Mouse (Mus musculus) right cerebral cortex, adult 2 months (tissue): ENCODE results near the gene Chst2.

Source experiments
- DNase-seq, 2 experiments: peaks; one replicate each; pipeline ENCODE4 v3.0.0; 2021 to 2022; ENCODE audit warnings: low spot score in 2 of 2

Chst2 gene

DNA sequence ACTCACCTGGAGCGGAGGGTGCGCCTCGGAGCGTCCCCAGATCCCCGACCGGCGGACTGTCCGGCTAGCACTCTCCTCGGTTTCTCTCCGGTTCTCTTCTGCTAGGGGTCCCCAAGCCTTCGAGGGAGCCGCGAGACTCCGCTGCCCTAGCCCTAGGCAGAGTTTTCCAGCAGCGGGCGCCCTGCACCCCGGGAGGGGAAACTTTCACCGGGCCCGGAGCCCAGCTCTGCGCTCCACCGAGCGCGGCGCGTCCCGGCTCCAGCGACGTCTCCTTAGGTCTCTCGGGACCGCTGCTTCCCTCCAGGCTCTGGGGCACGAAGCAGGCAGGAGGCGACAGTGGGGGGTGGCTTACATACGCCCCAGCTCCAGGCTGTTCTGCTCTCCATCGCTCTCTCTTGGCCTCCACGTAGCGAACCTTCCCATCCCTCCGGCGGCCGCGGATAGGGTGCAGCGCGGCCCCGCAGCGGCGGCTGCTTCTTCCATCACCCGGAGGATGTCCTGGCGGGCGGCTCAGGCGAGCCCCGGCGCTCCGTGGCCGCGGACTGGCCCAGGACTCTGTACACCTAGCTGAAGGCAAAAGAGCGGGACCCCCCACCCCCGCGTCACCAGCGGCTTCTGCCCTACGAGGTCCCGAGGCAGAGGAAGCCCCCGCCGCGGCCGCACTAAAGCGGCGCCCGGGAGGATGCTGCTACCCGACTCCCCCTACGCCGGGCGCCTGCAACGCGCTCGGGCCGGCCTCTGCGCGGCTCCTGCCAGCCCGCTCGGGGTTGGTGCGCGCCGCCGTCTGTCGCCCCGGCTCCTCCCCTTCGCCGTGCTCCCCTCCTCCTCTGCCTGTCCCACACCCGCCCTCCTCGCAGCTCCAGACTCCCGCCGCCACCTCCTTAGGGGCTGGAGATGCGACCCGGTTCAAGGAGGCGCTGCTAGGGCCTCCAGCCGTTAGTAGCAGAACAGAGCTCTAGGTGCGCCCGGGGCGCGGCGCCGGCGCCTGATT is at the start of gene Chst2:
Chst2 (minus strand) TSS at position 152 of the 991 bp plus-strand sequence.
- peak; percentile 85 to 87 for DNase-seq

DNA sequence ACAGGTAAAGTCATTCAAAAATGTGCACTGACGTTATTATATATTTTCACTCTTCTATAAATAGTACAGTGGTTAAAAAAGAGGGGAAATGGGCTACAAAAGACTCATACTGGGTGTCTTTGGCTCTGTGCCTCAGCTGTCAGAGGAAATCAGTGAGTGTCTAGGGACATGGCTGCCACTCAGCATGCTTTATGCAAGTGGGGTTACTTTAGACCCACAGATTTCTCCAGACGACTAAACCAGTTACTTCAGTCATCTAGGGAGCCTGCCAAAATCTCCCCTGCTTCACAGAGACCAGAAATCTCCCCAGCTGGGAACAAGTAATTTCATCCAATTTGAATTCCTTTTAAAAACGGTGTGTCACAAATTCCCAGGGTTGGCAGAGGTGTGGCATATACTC is 45.4 kb upstream of the Chst2 start:
- no peak for DNase-seq

DNA sequence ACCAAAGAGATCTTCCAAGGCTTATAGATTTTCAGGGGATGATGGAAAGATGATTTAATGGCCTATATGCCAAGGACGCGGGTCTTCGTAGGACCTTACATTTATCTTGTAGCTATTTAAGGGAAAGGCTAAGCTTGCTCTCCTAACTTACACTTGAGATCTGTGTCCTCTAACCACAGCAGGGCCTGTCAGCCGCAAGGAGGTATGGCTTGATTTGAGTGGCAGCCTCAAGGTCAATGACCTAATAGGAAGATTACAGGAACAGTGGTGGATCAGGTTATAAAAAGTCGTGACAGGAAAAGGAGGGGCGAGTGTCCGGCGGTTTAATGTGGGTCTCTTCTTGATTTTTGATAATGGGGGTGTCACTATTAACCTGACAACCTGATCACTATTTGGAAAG is 44.1 kb upstream of the Chst2 start:
- no peak for DNase-seq

DNA sequence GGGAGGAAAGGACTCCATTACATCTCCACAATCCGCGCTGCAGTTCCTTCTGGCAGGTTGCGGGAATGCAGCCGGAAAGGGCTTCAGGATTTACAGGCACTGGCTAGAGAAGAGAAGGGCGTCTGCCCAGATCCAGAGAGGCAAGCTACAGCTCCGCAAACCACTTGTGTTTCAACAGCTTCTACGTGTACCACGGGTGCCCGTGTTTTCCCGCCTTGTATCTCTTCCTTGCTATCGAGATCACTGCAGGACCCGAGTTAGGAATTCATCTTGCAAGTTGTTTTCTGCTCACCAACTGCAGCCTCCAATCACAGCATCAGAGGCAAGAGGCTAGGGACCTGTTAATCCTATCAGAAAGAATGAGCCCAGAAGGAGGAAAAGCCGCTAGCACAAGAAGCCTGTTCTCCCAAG is 35.8 kb upstream of the Chst2 start:
- DNase-seq, result peak; percentile 44 to 60

DNA sequence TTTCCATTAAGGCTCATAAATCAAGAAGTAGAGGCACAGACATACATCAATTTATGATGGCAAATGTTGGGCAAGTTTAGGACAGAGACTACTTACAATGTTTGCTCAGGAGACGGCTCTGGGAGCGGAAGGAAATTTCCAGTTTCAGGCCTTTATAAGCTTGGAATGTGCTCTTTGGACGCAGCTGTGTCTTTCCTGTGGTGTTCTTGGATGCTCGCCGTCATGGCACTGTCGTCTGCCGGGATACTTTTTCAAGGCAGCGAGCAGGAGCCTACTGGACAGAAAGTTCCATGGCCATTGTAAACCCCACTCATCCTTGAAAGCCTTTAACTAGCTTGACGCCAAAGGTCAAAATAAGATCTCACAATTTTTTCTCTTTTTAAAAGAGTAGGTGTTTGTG is 31.4 kb upstream of the Chst2 start:
- no peak for DNase-seq

DNA sequence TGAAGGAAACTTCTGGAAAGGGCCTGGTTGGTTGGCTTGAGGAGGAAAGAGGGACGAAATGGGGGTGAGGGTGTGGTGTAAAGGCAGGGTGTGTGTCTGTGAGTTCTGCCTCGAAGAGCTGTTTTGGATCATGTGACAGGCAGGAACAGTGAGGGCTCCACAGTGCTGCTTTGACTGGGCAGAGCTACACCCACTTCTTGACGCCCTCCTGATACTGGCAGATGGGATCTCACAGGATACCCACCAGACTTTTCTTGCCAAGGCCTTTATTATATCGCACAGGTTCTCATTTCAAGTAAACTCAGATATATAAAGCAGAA is 29.7 kb upstream of the Chst2 start:
- no peak for DNase-seq

DNA sequence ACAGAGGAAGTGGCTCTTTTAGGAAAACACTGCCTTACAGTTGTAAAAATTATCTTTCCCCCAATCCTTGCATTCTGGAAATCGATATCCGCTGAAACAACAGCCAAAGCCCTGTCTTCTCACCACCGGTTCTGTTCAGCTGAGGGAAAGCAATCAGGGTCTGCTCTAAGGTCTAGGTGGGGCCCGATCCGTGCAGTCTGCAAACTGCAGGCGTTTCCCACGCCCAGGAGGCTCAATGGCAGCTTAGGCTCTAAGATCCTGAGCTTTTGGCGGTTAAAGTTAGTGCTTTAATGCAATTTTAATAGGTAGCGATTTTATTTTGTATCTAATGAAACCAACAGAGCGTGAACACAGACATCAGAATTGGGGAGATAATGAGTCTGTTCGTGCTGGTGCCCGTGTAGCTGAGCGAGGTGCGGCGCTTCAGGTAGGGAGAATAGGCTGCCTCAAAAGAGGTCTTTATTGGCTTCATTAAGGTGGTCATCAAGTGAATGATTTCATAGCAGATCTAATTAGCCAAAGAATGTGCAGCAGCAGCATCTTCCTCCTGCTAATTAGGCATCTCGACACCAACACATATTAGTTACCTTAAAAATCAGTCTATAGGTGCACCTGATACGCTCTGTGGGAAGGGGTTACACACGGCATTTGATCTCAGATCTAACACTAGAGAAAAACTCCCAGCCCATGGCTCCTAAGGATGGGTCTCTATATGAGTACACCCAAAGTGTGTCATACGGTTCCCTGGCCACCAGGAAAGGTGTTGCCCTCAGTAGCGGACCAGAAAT is 29.2 kb upstream of the Chst2 start:
- DNase-seq, result no peak

DNA sequence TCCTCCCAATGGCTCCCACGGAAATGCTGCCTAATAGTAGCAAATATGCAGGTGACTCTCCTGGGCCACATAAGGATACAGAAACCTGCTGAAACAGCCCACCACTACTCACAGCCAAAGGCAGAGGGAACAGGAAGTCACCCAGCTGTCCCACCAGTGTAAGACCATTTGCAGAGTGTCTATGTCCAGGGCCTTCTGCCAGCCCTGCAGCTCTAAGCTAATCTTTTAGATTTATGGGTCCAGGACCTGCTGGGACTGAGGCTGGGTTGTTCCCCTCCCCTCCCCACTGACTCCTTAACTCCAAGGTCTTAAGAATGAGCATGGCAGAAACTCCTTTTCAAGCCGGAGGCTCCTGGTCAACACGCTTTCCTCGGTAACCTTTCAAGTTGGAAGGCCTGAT is 21.8 kb upstream of the Chst2 start:
- DNase-seq, result no peak

DNA sequence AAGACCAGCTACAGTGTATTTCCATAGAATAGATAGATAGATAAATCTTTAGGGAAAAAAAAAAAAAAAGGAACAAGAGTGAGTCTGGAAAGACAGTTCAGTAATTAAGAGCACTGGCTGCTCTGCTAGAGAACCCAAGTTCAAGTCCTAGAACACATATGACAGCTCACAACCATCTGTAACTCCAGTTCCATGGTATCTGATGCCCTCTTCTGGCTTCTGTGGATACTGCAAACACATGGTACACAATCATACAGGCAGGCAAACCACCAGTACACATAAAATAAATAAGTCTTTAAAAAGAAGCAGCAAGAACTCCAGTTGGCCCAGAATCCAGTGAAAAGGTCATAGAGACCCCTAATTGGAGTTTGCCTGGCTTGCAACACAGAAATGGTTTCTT is 7.4 kb upstream of the Chst2 start:
- DNase-seq, result no peak

DNA sequence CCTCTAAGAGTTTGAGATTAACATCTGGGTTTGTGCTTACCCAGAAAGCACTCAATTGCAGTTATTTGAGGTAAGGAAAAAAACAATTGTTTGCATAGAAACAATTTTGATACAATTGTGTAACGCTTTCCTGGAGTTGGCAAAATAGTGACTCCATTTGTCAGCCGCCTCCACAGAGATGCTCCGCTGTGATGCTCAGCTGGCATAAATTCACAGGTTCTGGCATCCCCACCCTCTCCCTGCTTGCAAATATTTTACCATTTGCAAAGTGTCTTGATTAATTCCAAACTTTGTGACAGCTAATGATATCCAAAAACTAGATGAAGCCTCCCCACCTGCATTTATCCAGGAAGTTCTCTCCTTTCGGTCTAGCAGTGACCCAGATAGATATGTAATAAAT is 5.5 kb upstream of the Chst2 start:
- DNase-seq, result peak in 1 of 2 experiments; percentile 30

DNA sequence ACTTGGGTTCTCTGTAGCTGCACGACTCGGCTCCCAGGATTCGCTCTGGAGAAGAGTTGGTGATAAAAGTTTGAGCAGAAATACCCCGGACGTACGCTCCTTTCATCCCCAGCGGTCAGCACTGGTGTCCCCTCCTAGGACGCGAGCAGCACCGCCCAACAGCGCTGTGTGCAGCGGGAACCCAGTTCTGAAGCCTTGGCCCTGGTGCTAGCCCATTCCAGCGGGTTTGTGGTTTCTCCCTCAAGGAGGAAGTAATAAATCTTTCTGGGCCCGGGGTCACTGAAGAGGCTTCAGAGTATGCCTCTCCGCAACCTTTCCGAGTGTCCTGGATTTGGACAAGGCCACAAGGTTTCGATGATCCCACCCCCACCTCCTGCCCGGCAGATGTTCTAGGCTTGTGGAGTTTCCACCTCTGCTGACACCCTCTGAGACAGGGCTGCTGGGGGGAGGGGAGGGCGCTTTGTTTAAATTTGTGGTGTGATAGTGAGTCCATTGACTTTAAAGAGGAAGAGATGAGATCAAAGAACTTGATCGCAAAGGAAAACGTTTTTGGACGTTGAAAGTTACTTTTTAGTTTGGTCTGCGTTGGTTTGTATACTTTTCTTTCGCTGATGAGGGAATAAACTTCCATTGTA is 1.2 kb upstream of the Chst2 start:
- no peak for DNase-seq

DNA sequence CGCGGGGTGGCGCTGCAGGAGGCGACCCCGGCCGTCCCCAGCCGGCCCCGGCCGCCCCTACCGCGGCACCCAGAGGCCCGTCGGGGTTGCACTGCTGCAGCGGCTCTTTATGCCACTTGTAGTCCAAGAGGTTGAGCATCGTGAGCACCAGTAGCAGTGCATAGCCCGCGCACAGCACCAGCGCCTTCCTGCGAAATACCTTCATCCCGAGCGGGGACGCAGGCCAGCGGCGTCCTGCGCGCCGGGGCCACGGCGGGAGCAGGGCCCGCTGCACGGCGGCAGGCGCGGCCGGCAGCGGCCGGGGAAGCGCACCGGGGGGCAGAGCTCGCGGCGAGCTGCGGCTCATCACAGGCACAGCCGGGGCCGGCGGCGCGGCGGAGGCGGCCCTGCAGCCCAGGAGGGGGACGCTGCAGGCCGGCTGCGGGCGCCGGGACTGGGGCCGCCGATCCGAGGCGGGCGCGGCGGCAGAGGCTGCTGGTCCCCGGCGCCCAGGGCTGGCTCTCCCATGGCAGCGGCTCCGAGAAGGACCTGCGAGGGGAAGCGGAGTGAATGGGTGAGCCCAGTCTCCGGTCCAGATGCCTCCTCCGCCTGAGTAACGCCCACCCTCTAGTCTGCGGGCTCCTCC is 464 bp downstream of the Chst2 start:
- DNase-seq, result peak; percentile 30 to 44

DNA sequence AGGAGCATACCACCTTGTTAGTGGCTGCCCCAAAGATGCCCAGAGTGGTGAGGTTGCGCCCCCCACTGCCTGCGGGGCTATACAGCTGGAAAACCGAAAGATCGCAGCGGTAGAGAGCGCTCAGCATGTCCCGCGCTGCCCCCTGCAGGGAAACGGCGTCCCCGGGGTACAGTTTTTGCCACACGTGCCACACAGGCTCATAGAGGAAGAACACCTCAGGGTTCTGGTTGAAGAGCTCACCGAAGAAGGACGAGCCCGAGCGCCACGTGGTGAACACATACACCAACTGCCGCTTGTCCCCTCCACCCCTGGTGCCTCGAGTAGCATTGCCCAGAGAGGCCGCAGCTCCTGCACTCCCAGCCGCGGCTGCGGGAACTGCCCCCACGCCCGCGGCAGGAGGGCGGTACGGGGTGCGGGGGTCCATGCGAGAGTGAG is 994 bp downstream of the Chst2 start:
- DNase-seq, result peak; percentile 87 to 88

DNA sequence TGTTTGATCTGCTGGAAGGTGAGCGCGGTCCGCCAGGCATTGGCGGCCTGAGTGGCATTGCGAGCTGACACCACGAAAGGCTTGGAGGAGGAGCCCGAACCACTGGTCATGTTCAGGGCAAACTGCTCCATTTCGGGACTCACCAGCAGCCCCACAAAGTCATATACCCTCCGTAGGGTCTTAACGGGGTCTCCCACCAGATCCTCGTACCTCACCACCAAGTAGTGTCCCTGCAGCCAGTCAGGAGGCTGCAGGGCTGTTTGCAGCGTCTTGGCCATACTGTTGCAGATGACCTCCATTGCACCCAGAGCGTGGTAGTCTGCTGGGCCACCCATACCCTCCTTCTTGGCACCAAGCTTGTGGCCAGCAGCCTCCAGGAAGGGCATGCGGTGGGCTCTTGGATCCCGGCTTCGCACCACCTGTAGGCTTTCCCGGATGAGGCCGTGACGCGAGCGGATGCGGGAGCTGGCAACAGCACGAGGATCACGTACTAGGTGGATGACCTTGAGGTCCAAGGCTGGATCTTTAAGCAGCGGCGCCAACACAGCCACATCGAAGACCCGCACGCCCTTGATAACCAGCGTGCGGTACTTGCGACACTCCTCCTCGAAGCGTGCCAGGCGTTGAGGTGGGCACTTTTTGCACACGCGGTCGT is 1.6 kb downstream of the Chst2 start:
- DNase-seq, result no peak

DNA sequence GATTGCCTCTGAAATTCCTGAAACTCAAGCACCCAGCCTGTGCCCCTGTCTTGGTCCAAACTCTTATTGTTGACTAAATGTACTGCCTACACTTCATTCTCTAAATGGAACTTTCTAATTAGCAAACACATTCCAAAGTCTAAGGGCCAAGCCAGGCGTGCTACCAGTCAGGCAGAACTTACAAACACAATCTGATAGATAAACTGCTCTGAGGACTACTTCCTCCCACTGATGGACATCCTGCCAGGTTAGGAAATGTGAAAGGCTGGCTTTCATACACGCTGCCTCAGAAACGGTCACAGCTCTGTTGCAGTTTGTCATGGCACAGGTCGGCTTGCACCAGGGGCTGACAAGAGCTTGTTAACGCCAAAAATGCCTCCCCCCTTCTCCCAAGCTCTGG is 4.8 kb downstream of the Chst2 start:
- no peak for DNase-seq

DNA sequence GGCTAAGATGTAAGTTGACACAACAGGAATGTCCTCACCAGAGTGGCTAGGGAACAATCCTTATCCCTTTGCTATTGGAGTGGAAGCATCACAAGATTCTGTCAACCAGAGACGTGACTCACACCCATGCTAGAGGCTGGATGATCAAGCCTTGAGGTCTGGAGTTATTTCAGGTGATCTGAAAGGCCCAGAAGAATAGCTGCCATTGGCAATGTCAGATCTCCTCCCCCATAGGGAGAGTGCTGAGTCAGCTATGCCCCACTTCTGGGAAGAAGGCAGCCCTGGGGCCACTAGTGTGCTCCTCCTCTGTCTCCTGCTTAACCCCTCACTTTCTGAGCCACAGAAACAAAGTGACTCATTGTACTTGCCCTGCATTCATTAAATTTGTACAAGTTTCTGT is 14.5 kb downstream of the Chst2 start:
- DNase-seq, result no peak

DNA sequence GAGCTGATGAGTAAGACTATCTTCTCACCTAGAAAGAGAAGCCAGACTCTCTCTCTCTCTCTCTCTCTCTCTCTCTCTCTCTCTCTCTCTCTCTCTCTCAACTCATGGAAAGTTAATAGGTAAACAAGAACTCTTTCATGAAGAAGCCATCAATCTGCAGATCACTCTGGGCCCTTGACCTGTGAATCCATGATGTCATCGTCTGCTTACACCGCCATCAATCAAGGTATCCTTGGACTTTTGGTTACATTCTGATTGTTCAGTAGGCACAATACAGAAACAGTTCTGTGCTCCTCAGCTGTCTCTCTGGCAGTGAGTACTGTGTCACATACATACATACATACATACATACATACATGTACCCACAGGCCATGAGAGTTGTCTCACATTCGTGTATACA is 16.6 kb downstream of the Chst2 start:
- no peak for DNase-seq

DNA sequence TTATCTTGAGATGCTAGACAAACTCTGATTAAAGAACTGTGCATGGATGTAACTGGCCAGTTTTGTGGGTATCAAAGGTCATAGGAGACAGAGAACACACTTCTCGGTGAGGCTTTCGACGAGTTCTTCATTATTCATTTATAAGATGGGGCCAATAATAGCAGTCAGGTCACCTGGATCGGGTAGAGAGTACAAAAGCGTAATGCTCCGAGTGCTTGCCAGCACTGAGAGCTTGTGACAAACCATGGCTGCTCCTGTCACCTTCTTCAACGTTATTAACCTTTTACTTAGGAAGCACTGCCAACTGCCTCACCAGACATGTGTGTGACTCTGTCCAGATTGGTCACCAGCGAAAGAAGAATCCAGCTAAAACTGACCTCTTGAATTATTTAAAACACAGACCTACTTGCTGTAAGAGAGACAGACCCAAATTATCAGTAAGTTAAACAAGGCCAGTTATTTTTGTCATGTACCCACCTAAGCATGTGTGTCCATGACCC is 18.6 kb downstream of the Chst2 start:
- no peak for DNase-seq

DNA sequence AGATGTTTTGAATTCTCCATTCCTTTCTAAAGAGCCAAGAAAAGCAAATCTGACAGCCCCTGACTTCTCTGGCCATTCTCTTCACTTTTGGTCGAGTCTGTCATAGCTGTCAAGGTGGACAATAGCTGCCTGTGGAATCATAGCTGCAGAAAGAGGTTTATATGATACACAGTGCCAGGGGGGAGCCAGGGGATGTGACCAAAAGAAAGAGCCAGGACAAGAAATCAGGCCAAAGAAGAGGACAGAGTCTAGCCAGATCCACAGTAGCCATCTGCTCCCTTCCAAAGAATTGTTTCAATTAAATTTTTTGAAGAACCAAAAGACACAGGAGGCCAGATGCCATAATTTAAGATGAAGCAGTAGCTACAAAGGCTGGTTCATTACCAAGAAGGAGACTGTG is 30.6 kb downstream of the Chst2 start:
- no peak for DNase-seq

DNA sequence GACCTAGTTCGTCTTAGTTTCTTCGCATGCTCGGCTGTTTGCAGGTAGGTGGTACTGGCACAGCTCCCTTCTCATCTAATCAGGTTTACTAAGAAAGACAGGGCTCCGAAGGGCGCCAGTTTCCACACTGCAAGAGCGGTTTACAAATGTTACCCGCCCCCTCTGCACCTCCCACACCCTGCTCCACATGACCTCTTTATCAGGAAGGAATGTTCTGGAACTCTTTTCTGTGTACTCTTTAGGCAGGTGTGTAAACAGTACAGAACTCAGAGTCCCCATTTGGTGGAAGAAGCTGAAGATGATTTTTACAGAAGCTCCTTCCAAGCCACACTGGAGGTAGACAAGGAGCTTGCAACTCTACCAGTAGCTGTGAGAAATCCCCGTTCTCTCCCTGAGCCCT is 31.2 kb downstream of the Chst2 start:
- DNase-seq, result no peak

DNA sequence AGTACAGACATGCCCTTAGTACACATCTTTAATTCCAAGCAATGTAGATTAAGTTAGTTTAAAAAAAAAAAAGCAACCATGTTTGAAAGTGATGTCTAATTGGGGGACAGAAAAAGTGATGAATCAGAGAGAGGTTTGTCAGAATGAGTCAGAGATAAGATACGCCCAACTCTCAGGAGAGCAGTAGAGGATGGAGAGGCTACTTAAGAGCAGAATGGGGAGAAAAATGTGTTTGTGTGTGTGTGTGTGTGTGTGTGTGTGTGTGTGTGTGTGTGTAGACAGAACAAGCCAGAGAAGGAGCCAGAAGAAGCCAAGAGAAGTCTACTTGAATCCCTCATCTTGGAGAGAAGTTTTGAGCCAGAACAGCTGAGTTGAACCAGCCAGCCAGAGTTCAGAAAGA is 32.8 kb downstream of the Chst2 start:
- no peak for DNase-seq
